Mouse (Mus musculus): ENCODE data around the gene Tcf20. TPM values are rescaled to one million over a fixed set of nuclear protein-coding genes. Genes with fewer than 3 reads are reported as not detected.
"Not testable (repeated sequence)": the region's sequence is repeated elsewhere in the genome, so short reads cannot be mapped to it uniquely, and the experiment has no call there.

Gene Tcf20
- polyA plus RNA-seq, 1 experiment from 2014 or later = 13.0 TPM

- Histone ChIP-seq H3K27ac (ENCODE audit: low read length) (no peak overlapping the region), H3K4me2 (ENCODE audit: low read length) (no peak overlapping the region), H3K9me3 (replicated peaks; ENCODE audit: control insufficient read depth, low read length, poor library complexity, severe bottlenecking) (no peaks in the 10 kb centered on the region), H3K27me3 (ENCODE audit: control insufficient read depth, insufficient read depth, low read depth, low read length) (no peaks in the 10 kb centered on the region), H3K4me1 (ENCODE audit: control insufficient read depth, insufficient read depth, low read length) (peaks cover 28% of the 10 kb centered on the region), H3K4me3 (ENCODE audit: low read depth, low read length) (no peak overlapping the region), H3K36me3 (ENCODE audit: control insufficient read depth, insufficient read depth, low read length) (no peaks in the 10 kb centered on the region), H3K9ac (ENCODE audit: low read depth, low read length) (no peak overlapping the region)
- ATAC-seq = no peak
- 74% methylated on average over 1 of the region's 1 CpGs for WGBS
These were observed 91.3 kb downstream of the Tcf20 start for GRCm38 (mm10) chr15:82896336-82896735.

DNA sequence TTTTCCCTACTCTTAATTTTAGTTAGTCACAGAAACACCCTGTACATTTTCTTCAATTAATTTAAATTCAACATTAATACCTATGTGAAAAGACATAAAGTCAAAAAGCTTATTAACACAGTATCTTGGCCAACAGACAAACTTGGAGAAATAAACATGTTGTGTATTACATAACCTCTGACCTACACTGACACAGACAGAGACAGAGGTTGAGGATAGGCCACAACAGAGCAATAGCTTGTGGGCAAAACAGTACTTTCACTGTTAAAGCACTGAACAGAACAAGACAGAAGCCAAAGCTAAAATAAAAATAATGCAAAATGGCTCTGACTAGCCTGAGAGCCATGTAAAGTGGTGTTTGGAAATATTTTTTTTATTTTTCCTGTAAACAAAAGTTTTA lies 97.2 kb downstream of the Tcf20 start:
- Histone ChIP-seq H3K4me1 (ENCODE audit: control insufficient read depth, insufficient read depth, low read length) (no peaks in the 10 kb centered on the region), H3K9ac (ENCODE audit: low read depth, low read length) (no peak overlapping the region), H3K27me3 (ENCODE audit: control insufficient read depth, insufficient read depth, low read depth, low read length) (no peaks in the 10 kb centered on the region), H3K27ac (ENCODE audit: low read length) (no peak overlapping the region), H3K4me2 (ENCODE audit: low read length) (no peak overlapping the region), H3K9me3 (replicated peaks; ENCODE audit: control insufficient read depth, low read length, poor library complexity, severe bottlenecking) (no peaks in the 10 kb centered on the region), H3K36me3 (ENCODE audit: control insufficient read depth, insufficient read depth, low read length) (no peaks in the 10 kb centered on the region), H3K4me3 (ENCODE audit: low read depth, low read length) (no peak overlapping the region)
- no peak for ATAC-seq

GRCm38 (mm10) chr15:82889426-82889825 lies 98.2 kb downstream of the Tcf20 start:
- Histone ChIP-seq H3K4me1 (ENCODE audit: control insufficient read depth, insufficient read depth, low read length) (no peaks in the 10 kb centered on the region), H3K9ac (ENCODE audit: low read depth, low read length) (no peak overlapping the region), H3K36me3 (ENCODE audit: control insufficient read depth, insufficient read depth, low read length) (no peaks in the 10 kb centered on the region), H3K27ac (ENCODE audit: low read length) (no peak overlapping the region), H3K9me3 (replicated peaks; ENCODE audit: control insufficient read depth, low read length, poor library complexity, severe bottlenecking) (no peaks in the 10 kb centered on the region), H3K4me2 (ENCODE audit: low read length) (no peak overlapping the region), H3K27me3 (ENCODE audit: control insufficient read depth, insufficient read depth, low read depth, low read length) (no peaks in the 10 kb centered on the region), H3K4me3 (ENCODE audit: low read depth, low read length) (no peak overlapping the region)
- WGBS = 77% methylated on average over 1 of the region's 1 CpGs
- no peak for ATAC-seq

DNA sequence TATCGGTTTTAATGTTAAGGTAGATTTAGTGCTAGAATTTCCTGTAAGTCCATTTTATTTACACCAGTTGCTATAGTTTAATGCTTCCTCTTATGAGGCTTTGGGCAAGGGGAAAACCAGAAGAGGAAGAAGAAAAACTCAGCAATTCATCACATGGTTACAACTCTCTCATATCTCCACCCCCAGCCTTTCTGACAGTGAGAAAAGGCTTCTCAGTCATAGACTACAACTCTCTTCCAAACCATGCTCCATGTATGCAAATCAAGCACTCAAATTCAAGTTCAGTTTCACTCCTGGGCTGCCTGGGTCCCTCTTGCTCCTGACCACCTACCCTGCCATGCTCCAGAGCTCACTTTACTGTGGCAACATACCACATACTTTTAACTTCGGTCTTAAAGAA lies 99.2 kb downstream of the Tcf20 start:
- Histone ChIP-seq H3K4me1 (ENCODE audit: control insufficient read depth, insufficient read depth, low read length) (no peaks in the 10 kb centered on the region), H3K27me3 (ENCODE audit: control insufficient read depth, insufficient read depth, low read depth, low read length) (no peaks in the 10 kb centered on the region), H3K9ac (ENCODE audit: low read depth, low read length) (no peak overlapping the region), H3K4me2 (ENCODE audit: low read length) (no peak overlapping the region), H3K4me3 (ENCODE audit: low read depth, low read length) (no peak overlapping the region), H3K27ac (ENCODE audit: low read length) (no peak overlapping the region), H3K36me3 (ENCODE audit: control insufficient read depth, insufficient read depth, low read length) (no peaks in the 10 kb centered on the region), H3K9me3 (replicated peaks; ENCODE audit: control insufficient read depth, low read length, poor library complexity, severe bottlenecking) (no peaks in the 10 kb centered on the region)
- ATAC-seq = no peak
- 94% methylated on average over 2 of the region's 2 CpGs for WGBS

DNA sequence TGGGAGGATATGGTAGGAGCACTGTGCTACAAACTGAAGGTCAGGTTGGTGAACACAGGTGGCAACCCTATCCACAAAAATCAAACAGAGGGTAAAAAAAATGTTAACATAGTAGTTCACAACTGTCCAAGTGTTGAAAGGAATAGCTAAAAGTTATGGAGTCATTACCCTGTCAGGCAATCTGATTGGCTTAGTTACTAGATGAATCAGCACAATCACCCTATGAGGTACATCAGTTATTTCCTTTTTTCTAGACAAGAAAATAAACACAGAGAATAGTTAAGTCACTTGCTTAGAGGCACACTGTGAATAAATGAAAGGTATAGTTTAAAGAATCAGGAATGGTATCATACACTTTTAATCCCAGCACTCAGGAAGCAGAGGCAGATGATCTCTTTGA lies 110.4 kb downstream of the Tcf20 start:
- Histone ChIP-seq H3K4me1 (ENCODE audit: control insufficient read depth, insufficient read depth, low read length) (no peaks in the 10 kb centered on the region; the same call in 1 of the 2 replicates), H3K9me3 (replicated peaks; ENCODE audit: control insufficient read depth, low read length, poor library complexity, severe bottlenecking) (no peaks in the 10 kb centered on the region), H3K27ac (ENCODE audit: low read length) (no peak overlapping the region), H3K4me2 (ENCODE audit: low read length) (no peak overlapping the region), H3K36me3 (ENCODE audit: control insufficient read depth, insufficient read depth, low read length) (no peaks in the 10 kb centered on the region), H3K9ac (ENCODE audit: low read depth, low read length) (no peak overlapping the region), H3K27me3 (ENCODE audit: control insufficient read depth, insufficient read depth, low read depth, low read length) (no peaks in the 10 kb centered on the region), H3K4me3 (ENCODE audit: low read depth, low read length) (no peak overlapping the region)
- ATAC-seq = no peak

GRCm38 (mm10) chr15:82876863-82877262 lies 110.8 kb downstream of the Tcf20 start:
- Histone ChIP-seq H3K27me3 (ENCODE audit: control insufficient read depth, insufficient read depth, low read depth, low read length) (no peaks in the 10 kb centered on the region), H3K9me3 (replicated peaks; ENCODE audit: control insufficient read depth, low read length, poor library complexity, severe bottlenecking) (no peaks in the 10 kb centered on the region), H3K4me1 (ENCODE audit: control insufficient read depth, insufficient read depth, low read length) (no peaks in the 10 kb centered on the region; the same call in 1 of the 2 replicates), H3K27ac (ENCODE audit: low read length) (no peak overlapping the region), H3K4me3 (ENCODE audit: low read depth, low read length) (no peak overlapping the region), H3K9ac (ENCODE audit: low read depth, low read length) (no peak overlapping the region), H3K4me2 (ENCODE audit: low read length) (no peak overlapping the region), H3K36me3 (ENCODE audit: control insufficient read depth, insufficient read depth, low read length) (no peaks in the 10 kb centered on the region)
- ATAC-seq = no peak
- WGBS = 92% methylated on average over 2 of the region's 2 CpGs

DNA sequence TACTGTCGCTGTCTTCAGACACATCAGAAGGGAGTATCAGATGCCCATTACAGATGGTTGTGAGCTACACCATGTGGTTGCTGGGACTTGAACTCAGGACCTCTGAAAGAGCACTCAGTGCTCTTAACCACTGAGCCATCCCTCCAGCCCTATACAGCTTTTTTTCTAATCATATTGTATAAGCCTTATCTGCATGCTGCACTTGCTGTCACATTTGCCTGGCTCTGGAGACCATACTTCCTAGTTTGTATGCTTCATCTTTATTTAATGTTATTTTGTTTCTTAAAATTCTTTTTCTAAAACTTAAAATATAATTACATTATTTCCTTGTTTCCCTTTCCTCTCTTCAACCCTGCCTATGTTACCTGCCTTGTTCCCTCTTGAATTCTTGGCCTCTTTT lies 115.6 kb downstream of the Tcf20 start:
- Histone ChIP-seq H3K9ac (ENCODE audit: low read depth, low read length) (no peak overlapping the region), H3K27me3 (ENCODE audit: control insufficient read depth, insufficient read depth, low read depth, low read length) (no peaks in the 10 kb centered on the region), H3K4me2 (ENCODE audit: low read length) (no peak overlapping the region), H3K36me3 (ENCODE audit: control insufficient read depth, insufficient read depth, low read length) (no peaks in the 10 kb centered on the region), H3K9me3 (replicated peaks; ENCODE audit: control insufficient read depth, low read length, poor library complexity, severe bottlenecking) (no peaks in the 10 kb centered on the region), H3K27ac (ENCODE audit: low read length) (no peak overlapping the region), H3K4me1 (ENCODE audit: control insufficient read depth, insufficient read depth, low read length) (no peaks in the 10 kb centered on the region), H3K4me3 (ENCODE audit: low read depth, low read length) (no peak overlapping the region)
- no peak for ATAC-seq
- 94% methylated on average over 1 of the region's 1 CpGs for WGBS

GRCm38 (mm10) chr15:82866286-82866685 lies 121.4 kb downstream of the Tcf20 start:
- WGBS = 100% methylated on average over 3 of the region's 3 CpGs
- H3K27ac ChIP-seq (ENCODE audit: low read length); H3K4me2 ChIP-seq (ENCODE audit: low read length); H3K36me3 ChIP-seq (ENCODE audit: control insufficient read depth, insufficient read depth, low read length); H3K27me3 ChIP-seq (ENCODE audit: control insufficient read depth, insufficient read depth, low read depth, low read length); H3K4me1 ChIP-seq (ENCODE audit: control insufficient read depth, insufficient read depth, low read length); H3K9ac ChIP-seq (ENCODE audit: low read depth, low read length); H3K4me3 ChIP-seq (ENCODE audit: low read depth, low read length); H3K9me3 ChIP-seq (replicated peaks; ENCODE audit: control insufficient read depth, low read length, poor library complexity, severe bottlenecking); ATAC-seq: not testable (repeated sequence)

- Histone ChIP-seq H3K4me1 (ENCODE audit: control insufficient read depth, insufficient read depth, low read length) (peaks cover 4% of the 10 kb centered on the region; the same call in 1 of the 2 replicates), H3K27me3 (ENCODE audit: control insufficient read depth, insufficient read depth, low read depth, low read length) (no peaks in the 10 kb centered on the region), H3K27ac (ENCODE audit: low read length) (no peak overlapping the region), H3K4me3 (ENCODE audit: low read depth, low read length) (no peak overlapping the region), H3K36me3 (ENCODE audit: control insufficient read depth, insufficient read depth, low read length) (no peaks in the 10 kb centered on the region), H3K9ac (ENCODE audit: low read depth, low read length) (no peak overlapping the region), H3K9me3 (replicated peaks; ENCODE audit: control insufficient read depth, low read length, poor library complexity, severe bottlenecking) (no peaks in the 10 kb centered on the region), H3K4me2 (ENCODE audit: low read length) (no peak overlapping the region)
- 97% methylated on average over 1 of the region's 1 CpGs for WGBS
- ATAC-seq = no peak
These were observed 124.0 kb downstream of the Tcf20 start for GRCm38 (mm10) chr15:82863674-82864073.

All from midbrain, embryonic 16.5 days (tissue).